Mouse (Mus musculus): ENCODE measurements around the gene Kcnab1. TPM values are rescaled to one million over a fixed set of nuclear protein-coding genes. Genes with fewer than 3 reads are reported as not detected.
"Not testable (repeated sequence)": the region's sequence is repeated elsewhere in the genome, so short reads cannot be mapped to it uniquely, and the experiment has no call there.

The Kcnab1 gene
- total RNA-seq, 2 experiments from 2014 or later, result 4.0 to 4.6 TPM

GRCm38 (mm10) chr3:65360163-65360969 lies 251.2 kb downstream of the Kcnab1 start:
- peak; percentile 19 to 34 for DNase-seq
- intact Hi-C loops (cut with DNase I), result no loop called here

- peak; percentile 73 to 77 for DNase-seq
- intact Hi-C loops (cut with DNase I), result no loop called here
Measured at GRCm38 (mm10) chr3:65363438-65363837, 254.3 kb downstream of the Kcnab1 start.

DNA sequence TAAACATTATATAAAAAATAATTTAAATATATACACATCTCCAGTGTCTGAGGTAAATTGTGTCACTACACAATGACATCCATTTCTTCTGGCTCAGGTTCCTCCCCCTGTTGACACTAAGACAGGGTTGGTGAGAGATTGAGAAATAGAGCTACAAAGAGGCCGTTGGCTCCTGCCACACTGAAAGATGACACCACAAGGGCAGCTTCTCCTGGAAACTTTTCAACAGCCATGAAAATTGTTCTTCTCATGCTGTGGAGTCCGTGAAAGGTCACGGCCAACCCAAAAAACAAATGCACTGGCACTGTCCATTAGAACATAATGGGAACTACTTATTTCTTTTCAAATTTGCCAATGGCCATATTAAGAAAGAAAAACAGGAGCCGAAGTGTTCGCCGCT lies 256.0 kb downstream of the Kcnab1 start:
- intact Hi-C loops (cut with DNase I), result no loop called here
- no peak for DNase-seq

DNA sequence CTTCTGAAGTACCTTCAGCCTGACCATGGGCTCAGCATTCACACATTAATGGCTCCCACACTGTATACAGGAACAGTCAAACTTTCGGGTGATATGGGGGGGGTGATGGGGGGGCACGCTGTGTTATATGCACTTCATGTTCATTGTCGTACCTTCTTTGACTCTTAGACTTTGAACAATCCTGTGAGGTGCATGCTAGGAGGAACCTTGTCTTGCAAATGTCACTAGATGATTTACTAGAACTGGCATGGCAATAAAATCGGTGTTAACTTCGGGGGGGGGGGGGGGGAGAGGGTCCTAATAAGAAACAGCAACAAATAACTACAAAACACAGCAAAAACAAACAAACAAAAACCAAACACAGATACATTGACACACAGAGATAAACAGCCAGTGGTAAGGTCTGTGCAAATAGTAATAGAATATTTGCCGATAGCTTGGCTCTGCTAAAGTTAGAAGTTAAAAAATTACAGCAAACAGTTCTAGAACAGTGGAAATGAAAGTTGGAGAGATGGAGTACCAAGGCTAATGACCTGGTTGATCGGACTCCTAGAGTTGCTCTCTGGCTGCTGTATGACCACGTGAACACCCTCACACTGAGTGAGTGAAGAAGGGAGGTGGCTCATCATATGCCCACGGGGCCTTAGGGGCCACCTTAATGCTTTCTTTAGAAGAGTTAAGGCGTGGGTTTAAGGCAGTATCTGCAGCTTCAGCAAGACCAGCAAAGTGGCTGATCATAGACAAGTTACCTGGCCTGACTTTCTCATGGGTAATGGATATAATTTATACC lies 256.9 kb downstream of the Kcnab1 start:
- no peak for DNase-seq
- intact Hi-C loops (cut with DNase I), result no loop called here

GRCm38 (mm10) chr3:65367944-65368343 lies 258.8 kb downstream of the Kcnab1 start:
- intact Hi-C loops (cut with DNase I), result no loop called here
- DNase-seq, result no peak

DNA sequence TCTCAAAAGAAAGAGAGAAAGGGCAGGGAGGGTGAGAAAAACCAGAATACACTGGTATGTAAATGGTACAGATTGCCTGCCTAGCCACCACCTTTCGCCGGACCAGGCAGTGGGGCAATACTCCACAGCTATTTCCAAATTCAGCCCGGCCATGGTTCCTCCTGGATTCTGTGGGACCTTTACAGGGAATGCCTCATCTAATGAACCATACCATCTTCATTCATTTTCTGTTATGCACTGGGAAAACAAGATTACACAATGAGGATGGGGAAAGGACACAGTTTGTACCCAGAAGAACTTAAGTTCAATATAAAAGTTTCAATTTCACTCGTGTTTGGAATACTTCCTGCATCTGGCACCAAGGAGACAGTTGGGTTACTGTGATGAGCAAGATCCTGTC lies 263.4 kb downstream of the Kcnab1 start:
- no peak for DNase-seq
- intact Hi-C loops (cut with DNase I), result no loop called here

DNA sequence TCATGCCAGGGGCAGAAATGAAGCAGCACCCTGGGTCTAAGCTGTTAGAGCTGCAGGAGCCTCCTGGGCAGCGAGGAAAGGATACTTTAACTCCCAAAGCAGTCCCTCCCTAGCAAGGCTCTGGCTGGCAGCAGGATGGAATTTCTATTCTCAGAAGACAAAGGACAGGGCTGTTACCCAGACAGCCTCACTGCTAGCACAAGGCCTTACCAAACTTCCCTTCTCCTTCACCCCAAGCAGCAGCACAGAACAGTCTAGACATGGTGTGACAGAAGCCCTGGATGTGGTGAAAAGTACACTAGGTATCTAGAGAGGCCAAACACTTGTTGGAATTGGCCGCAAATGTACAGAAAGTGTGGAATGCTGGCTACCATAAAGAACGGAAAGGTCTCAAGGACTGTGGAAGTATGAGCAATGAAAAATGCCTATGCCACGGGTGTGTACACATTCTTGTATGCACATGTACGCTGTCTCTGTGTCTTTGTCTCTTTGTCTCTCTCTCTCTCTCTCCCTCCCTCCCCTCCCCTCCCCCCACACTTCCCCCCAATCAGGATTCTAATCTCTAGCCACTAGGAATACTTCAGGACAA lies 264.5 kb downstream of the Kcnab1 start:
- intact Hi-C loops (cut with DNase I), result no loop called here

GRCm38 (mm10) chr3:65374729-65375128 lies 265.5 kb downstream of the Kcnab1 start:
- no peak for DNase-seq

More for the DNA sequence above, 264.5 kb downstream of the Kcnab1 start:
- DNase-seq, result no peak

GRCm38 (mm10) chr3:65378724-65379123 lies 269.5 kb downstream of the Kcnab1 start:
- DNase-seq, result no peak
- intact Hi-C loops (cut with DNase I), result no loop called here

More at GRCm38 (mm10) chr3:65374729-65375128, 265.5 kb downstream of the Kcnab1 start:
- intact Hi-C loops (cut with DNase I), result no loop called here

- DNase-seq, result peak; percentile 37 to 61
- intact Hi-C loops (cut with DNase I), result loop anchor here (10.0 kb wide), 1 partner anchor 605 kb away; no protein-coding TSS in a partner anchor
Measured at GRCm38 (mm10) chr3:65379884-65380539, 270.8 kb downstream of the Kcnab1 start.

DNA sequence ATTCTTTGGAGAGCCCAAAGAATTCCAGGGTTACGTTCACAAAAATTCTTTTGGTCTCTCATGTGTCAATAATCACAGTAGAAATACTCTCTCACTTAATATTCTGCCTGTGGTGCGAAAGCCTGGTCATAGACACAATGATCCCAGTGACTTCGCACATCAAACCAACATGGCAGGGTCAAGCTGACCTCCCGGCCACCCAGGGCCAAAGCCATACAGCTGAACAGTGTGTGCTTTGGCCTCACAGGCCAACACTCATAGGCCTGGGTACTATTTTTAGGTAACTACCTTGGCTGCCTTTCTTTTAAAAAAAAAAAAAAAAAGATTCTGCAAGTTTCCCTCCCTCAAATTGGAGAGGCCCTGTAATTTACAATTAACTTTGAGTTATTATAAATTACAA lies 271.9 kb downstream of the Kcnab1 start:
- intact Hi-C loops (cut with DNase I), result loop anchor here (10.0 kb wide), 1 partner anchor 604 kb away; no protein-coding TSS in a partner anchor
- DNase-seq, result peak; percentile 35 to 54

- no peak for DNase-seq
- intact Hi-C loops (cut with DNase I), result loop anchor here (10.0 kb wide), 1 partner anchor 600 kb away; no protein-coding TSS in a partner anchor
Measured at GRCm38 (mm10) chr3:65384431-65384830, 275.2 kb downstream of the Kcnab1 start.

GRCm38 (mm10) chr3:65385771-65386170 lies 276.6 kb downstream of the Kcnab1 start:
- DNase-seq, result peak in 1 of 2 experiments; percentile 27
- intact Hi-C loops (cut with DNase I), result loop anchor here (5.0 to 10.0 kb wide), 4 partner anchors 277 to 599 kb away; no protein-coding TSS in a partner anchor

- DNase-seq, result no peak
- intact Hi-C loops (cut with DNase I), result loop anchor here (2.0 kb wide), 1 partner anchor 135 kb away; no protein-coding TSS in a partner anchor
Measured at GRCm38 (mm10) chr3:65391222-65391783, 282.1 kb downstream of the Kcnab1 start.

- DNase-seq, result peak in 1 of 2 experiments; percentile 45
Measured at GRCm38 (mm10) chr3:65391784-65392420, 282.7 kb downstream of the Kcnab1 start.

DNA sequence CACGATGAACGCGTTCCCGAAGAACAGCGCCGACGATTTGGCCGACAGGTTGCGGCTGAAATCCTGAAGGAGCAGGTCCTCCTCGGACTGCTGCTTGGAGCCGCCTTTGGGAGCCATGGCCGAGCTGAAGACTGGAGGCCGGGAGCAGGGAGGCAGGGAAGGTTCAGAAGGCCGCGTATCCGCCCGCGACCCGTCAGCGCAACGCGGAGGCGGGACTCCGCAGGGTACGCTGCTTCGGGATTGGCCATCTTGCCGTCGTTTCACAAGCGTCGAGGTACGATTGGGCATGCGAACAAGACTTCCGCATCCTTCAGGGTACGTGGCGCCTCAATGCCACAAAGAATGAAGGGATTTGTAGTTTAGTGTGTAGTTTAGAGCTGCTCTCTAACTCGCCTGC lies 283.2 kb downstream of the Kcnab1 start, which contains the start of gene Ssr3:
Gene Ssr3 (minus strand): TSS at position 203 of the 397 bp plus-strand sequence.
- peak; percentile 97 to 99 for DNase-seq
- intact Hi-C loops (cut with DNase I), result no loop called here

More at GRCm38 (mm10) chr3:65391784-65392420, 282.7 kb downstream of the Kcnab1 start:
- intact Hi-C loops (cut with DNase I), result loop anchor here (2.0 kb wide), 1 partner anchor 135 kb away; no protein-coding TSS in a partner anchor

DNA sequence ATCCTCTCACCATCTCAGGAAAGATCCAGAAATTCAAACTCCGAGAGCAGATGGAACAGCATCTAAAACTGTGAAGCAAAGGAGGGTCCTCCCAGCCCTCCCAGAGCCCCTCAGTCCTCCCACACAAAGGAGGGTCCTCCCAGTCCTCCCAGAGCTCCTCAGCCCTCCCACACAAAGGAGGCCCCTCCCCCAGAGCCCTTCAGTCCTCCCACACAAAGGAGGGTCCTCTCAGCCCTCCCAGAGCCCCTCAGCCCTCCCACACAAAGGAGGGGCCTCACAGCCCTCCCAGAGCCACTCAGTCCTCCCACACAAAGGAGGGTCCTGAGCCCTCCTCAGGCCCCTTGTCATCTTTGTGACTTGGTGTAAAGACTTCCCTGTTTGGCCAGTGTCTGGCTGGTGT lies 285.9 kb downstream of the Kcnab1 start:
- intact Hi-C loops (cut with DNase I); DNase-seq: not testable (repeated sequence)

- intact Hi-C loops (cut with DNase I), result no loop called here
- DNase-seq, result no peak
Measured at GRCm38 (mm10) chr3:65396835-65397504, 287.8 kb downstream of the Kcnab1 start.

DNA sequence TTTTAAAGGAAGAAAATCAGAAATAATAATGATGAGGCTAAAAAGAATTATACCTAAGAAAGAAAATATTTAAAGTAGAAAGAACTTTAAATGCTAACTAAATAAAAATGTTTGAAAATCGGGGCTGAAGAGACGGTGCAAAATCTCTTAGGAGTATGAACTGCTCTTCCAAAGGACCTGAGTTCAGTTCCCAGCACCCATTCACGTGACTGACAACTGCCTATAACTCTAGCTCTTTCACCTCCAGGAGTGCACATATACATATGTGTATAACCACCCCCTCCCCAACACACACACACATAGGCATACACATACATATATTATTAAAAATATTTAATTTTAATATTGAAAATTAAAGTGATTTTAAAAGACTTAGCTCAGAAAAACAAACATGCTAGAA lies 288.4 kb downstream of the Kcnab1 start:
- intact Hi-C loops (cut with DNase I), result no loop called here

More for the DNA sequence above, 288.4 kb downstream of the Kcnab1 start:
- DNase-seq, result no peak

All from heart, postnatal 10 days (tissue).